Mouse (Mus musculus) megakaryocyte, embryonic 14.5 days (primary cell): ENCODE measurements around the gene Sumf2.

ENCODE experiments used
- FLI1 ChIP-seq: IDR thresholded peaks from 2 replicates; pipeline ENCODE4 v1.6.1; 2012; ENCODE audit warnings: low read length, inconsistent platforms, mixed read lengths
- GATA1 ChIP-seq: IDR thresholded peaks from 3 replicates; pipeline ENCODE4 v1.6.1; 2012; ENCODE audit warnings: mixed read lengths, low read length, inconsistent platforms, borderline replicate concordance

GRCm38 (mm10) chr5:129877731-129878455 lies 31.1 kb downstream of the Sumf2 start:
- TF ChIP-seq FLI1, result no peak
- TF ChIP-seq GATA1, result no peak
